Mouse (Mus musculus) stomach, postnatal 0 days (tissue): ENCODE measurements at regions not wholly inside any gene's neighbourhood (a gene's known extent, or its start where the extent isn't known, plus 50 kb on each side); places are given as distances from the start of the nearest gene placed in this dataset.

Experiments
- CTCF ChIP-seq: IDR thresholded peaks from 2 replicates; pipeline ENCODE4 v1.5.1; 2016; ENCODE audit warnings: antibody characterized with exemption, low read depth, mild to moderate bottlenecking, moderate library complexity
- EP300 ChIP-seq: optimal IDR thresholded peaks from 2 replicates; pipeline ENCODE3; 2016; ENCODE audit warnings: antibody characterized with exemption

DNA sequence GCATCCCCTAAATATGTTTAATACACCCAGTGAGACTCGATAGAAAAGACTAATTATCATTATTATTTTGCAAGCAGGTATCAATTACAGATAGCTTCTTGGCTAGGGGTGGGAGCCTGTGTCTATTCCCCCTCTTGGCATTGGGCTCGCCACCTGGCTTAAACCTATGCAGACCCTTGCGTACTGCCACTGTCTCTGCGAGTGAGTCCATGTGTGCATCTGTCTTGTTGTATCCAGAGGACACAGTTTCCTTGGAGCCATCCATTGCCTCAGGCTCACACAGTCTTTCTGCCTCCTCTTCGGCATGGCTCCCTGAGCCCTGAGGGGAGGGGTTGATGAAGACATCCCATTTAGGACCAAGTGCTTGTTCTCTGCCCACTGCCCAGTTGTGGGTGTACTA, 99.1 kb upstream of the Mrps22 start:
- TF ChIP-seq EP300 = no peak
- no peak for TF ChIP-seq CTCF
